Mouse (Mus musculus): ENCODE results near the gene Neurl1a.

- TF ChIP-seq POLR2A (IDR thresholded peaks at IDR 0.05; ENCODE audit: borderline replicate concordance, insufficient read depth, low read length) (no peak), CTCF (IDR thresholded peaks at IDR 0.05; ENCODE audit: borderline replicate concordance, insufficient read depth, low read depth, low read length) (no peak)
Measured at GRCm38 (mm10) chr19:47279788-47280532, 101.3 kb downstream of the Neurl1a start.
